Mouse (Mus musculus) ovary, postnatal 10 days (tissue): ENCODE results near the gene Slc6a8.

ENCODE experiments used
- DNase-seq: peaks from one replicate; pipeline ENCODE4 v3.0.0; 2022; ENCODE audit warnings: low spot score

Gene Slc6a8

GRCm38 (mm10) chrX:73684978-73685377 lies 12.0 kb downstream of the Slc6a8 start:
- no peak for DNase-seq

DNA sequence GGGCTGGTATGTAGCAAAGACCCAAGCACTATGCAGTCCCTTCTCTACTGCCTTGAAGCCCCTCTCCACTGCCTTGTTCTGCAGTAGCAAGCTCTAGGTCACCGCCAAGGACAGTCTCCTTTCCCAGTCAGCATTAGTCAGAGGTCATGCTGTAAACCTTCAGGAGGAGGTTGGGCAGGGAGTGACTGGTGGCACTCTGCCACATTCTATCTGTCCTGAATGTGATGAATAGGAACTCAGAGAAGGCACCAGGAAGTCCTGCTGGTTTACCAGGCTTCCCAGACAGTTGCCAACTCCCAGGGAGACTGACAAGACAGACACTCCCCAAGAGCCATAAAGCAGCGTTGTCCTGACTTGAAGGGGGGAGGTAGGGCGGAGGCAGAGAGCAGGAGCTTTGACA lies 12.7 kb downstream of the Slc6a8 start:
- DNase-seq = no peak

DNA sequence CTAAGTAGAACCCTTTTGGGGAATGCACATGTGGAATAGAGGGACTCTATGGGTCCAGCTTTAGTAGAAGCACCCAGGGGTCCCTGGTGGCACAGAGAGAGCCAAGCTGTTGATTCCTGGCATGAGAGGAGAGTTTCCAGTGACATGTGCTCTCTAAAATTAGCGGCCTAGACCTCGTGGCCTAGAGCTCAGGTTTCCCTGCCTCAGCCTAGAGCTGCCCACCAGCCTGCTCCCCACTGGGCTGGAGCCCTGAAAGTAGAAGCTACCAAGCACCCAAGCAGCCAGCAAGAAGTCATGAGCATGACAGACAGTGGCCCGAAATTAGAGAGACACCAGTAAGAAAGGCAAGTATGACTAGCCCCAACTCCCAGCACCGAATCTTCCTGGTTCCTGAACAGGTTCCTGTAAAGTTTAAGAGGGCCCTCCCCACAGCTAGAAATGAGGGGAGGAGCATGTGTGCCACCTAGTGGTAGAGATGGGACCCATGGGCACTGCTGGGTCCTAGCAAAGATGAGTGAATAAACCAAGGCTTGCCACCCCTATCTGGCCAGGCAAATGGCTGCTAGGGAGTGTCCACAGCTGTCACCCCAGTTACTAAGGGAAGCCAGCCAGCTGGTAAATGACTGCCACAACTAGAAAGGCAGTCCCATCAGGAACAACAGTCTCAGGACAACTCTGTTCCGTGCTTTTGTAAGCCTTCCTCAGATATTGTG lies 18.1 kb downstream of the Slc6a8 start:
- no peak for DNase-seq

DNA sequence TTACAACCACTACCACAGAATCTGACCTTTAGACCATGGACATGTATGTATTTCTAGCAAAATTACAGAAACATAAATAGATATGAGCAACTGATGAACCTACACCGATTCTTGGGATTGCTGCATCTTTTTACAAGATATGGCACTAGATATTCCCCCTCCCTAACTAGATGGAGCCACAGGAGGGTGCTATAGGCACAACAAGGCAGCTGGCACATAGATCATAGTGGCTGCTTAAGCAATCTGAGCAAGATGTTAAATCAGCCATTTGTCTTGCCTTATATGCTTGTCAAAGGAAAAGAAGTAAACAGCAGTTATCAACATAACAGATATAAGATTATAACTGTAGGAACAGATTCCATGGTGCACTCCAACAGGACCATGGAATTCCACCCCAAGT lies 27.5 kb downstream of the Slc6a8 start:
- DNase-seq = no peak

DNA sequence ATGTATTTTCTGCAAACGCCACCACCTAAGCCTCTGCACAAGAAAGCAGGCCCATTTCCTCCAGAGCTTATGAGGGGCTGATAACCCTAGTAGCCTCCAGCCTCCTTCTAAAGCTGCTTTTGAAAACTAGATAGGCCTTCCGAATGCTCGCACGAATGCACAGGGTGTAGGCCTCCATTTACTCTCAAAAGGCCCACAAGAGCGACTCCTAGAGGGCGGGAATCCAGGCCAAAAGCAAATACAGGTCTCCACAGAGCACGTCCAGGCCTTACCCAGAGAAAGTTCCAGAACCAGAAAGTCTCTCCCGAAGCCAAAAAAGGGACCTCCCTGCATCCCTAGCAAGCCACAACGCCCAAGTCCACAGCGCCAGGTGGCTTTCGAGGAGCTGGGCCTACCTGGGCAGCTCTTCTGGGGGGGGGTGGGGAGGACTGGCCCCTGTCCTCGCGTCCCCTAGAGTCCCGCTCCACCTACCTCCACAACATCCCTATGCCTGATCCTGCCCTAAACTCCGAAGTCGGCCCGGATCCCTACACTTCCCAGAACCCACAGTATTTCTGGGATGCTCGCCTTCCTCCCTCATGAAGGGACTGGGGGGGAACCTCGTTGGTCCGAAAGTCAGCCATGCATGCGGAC lies 42.6 kb downstream of the Slc6a8 start:
- no peak for DNase-seq

DNA sequence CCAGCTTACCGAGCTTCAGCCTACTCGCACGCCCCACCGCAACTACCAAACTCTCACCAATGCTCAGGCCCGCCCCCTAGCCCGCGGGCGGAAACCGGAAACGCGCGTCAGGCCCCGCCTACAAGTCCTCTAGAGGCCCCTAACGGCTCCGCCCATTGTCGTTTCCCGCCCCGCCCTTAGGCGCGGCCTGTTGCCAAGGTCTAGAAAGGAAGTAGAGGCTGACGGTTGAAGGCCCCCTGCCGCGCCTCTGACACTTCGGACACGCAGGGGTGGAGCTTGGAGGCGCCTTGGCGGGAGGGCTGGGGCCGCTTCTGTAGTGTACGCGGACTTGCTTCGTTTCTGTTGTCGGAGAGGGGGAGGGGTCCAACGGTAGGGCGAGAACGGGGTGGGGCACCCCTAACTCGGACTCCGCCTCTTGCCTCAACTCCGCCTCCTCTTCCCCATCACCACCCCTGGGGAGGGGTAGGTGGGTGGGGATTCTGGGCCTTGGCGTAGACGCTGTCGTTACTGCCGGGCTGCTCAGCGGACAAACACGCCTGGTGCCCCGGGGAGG lies 43.2 kb downstream of the Slc6a8 start, which contains the start of the genes Bcap31 and Abcd1:
Bcap31 (minus strand) TSS at position 67 of the 553 bp plus-strand sequence.
Abcd1 (plus strand) TSS at position 489 of the 553 bp plus-strand sequence.
- peak; percentile 65 for DNase-seq

GRCm38 (mm10) chrX:73716709-73717545 lies 44.0 kb downstream of the Slc6a8 start:
- DNase-seq = no peak

- no peak for DNase-seq
Observed at GRCm38 (mm10) chrX:73717667-73718066, 44.7 kb downstream of the Slc6a8 start.

- DNase-seq = no peak
Observed at GRCm38 (mm10) chrX:73718271-73718670, 45.3 kb downstream of the Slc6a8 start.

- DNase-seq = no peak
Observed at GRCm38 (mm10) chrX:73718686-73719362, 45.9 kb downstream of the Slc6a8 start.

- DNase-seq = no peak
Observed at GRCm38 (mm10) chrX:73730908-73731307, 58.0 kb downstream of the Slc6a8 start.
